Mouse (Mus musculus) heart, embryonic 13.5 days (tissue): ENCODE results near the gene Gpatch2. TPM values are rescaled to one million over a fixed set of nuclear protein-coding genes. Genes with fewer than 3 reads are reported as not detected.
A peak's percentile ranks its signal among the peaks of the same experiment; 100 is the strongest.

Experiments used
- ATAC-seq: fragments of 200-750 bp; cut with Nextera tagmentation; 2 replicates; pipeline ENCODE4 v1.8.0; 2017; ENCODE audit warnings: moderate TSS enrichment; ENCODE audit not compliant: insufficient number of reproducible peaks, low FRiP score, low TSS enrichment; ENCODE audit errors: extremely low read depth
- H3K27ac ChIP-seq: fragments of 300-500 bp; sonication (generic); replicated peaks from 2 replicates; pipeline ENCODE4 v1.5.1; 2015; ENCODE audit warnings: moderate library complexity, mild to moderate bottlenecking, inconsistent platforms
- H3K27me3 ChIP-seq: fragments of 300-500 bp; sonication (generic); replicated peaks from 2 replicates; pipeline ENCODE4 v1.6.1; 2015; ENCODE audit warnings: mild to moderate bottlenecking, inconsistent platforms
- H3K36me3 ChIP-seq: fragments of 300-500 bp; sonication (generic); 2 replicates; pipeline ENCODE4 v1.6.1; 2015; ENCODE audit warnings: mild to moderate bottlenecking, inconsistent platforms
- H3K4me1 ChIP-seq: fragments of 300-500 bp; sonication (generic); 2 replicates; pipeline ENCODE4 v1.6.1; 2015; ENCODE audit warnings: inconsistent platforms
- H3K4me2 ChIP-seq: fragments of 300-500 bp; sonication (generic); 2 replicates; pipeline ENCODE4 v1.6.1; 2015; ENCODE audit warnings: inconsistent platforms, mild to moderate bottlenecking, moderate library complexity
- H3K4me3 ChIP-seq: fragments of 300-500 bp; sonication (generic); 2 replicates; pipeline ENCODE4 v1.5.1; 2015; ENCODE audit warnings: moderate library complexity, mild to moderate bottlenecking, inconsistent platforms
- H3K9ac ChIP-seq: fragments of 300-500 bp; sonication (generic); 2 replicates; pipeline ENCODE4 v1.6.1; 2015; ENCODE audit warnings: inconsistent platforms, mild to moderate bottlenecking, moderate library complexity
- H3K9me3 ChIP-seq: fragments of 300-500 bp; sonication (generic); 2 replicates; pipeline ENCODE4 v1.6.1; 2016; ENCODE audit warnings: inconsistent platforms
- WGBS: fragments of 180-500 bp; shearing (Covaris S2); methylation state at CpG from one replicate; pipeline ENCODE4 v1.1.7; 2015; ENCODE audit warnings: mixed read lengths; 5-methylcytosine and 5-hydroxymethylcytosine counted together
- polyA plus RNA-seq: library from polyadenylated mRNA; unstranded; fragments of >200 nt; fragmentation: Nextera tagmentation; extraction: Ambion mirVana; gene quantifications from 2 replicates; pipeline ENCODE4 v1.2.1, GENCODE M21; 2015

Gpatch2 gene
- polyA plus RNA-seq, result 10.3 and 10.4 TPM in 2 replicates

DNA sequence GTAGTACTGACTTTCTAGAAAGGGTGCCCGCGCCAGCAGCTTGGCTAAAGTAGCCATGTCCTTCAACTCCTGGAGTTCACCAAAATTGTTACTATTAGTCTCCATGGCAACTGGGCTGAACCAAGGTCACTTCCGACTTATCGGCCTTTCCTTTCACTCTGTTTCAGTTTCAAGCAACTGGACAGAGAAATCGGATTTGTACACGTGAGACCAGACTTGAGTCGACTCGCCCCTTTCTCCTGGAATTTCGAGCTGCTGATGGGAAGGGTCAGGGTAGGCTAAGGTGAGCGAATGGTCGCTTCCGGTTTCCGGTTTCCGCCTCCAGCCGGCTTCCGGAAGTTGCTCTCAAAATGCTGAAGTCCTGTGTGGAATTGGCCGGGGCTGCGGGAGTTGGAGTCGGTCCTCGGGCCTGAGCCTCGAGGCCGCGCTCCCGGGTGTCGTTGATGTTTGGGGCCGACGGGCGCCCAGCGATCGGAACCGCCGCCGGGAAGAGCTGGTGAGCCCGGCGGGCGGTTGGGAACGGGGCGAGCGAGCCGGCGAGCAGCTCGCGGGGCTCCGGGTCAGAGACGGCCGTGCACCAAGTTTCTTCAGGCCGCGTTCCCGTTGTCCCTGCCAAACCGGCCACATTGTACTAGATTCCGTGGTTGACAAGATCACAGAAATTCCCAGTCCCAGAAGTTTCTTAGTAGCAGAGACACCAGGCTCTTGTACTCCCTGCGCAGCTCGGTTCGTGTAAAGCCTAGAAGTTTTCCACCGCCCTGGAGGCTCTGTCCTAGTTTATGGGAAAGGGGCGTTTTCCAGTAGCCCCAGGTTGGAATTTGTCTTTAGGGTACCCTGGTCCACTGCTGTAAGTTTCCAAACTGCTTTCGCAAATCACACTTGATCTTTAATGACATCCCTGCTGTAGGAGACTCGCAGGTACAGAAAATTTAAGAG lies at the start of gene Gpatch2, which contains the start of gene Spata17:
Gene Gpatch2 (plus strand): TSS at position 328 of the 936 bp plus-strand sequence.
Gene Spata17 (minus strand): TSS at position 285 of the 936 bp plus-strand sequence.
- peak within 1 kb of the TSS; percentile 93 for H3K9ac ChIP-seq
- H3K4me3 ChIP-seq, result peak within 1 kb of the TSS; percentile 85
- 1% methylated on average over 58 of the region's 58 CpGs for WGBS
- H3K36me3 ChIP-seq, result 0 out of 2 replicates have a peak, but pooled peaks cover 3% of the 10 kb centered on the region
- H3K9me3 ChIP-seq, result no peaks in the 10 kb centered on the region
- H3K27ac ChIP-seq, result peak within 1 kb of the TSS; percentile 76
- H3K27me3 ChIP-seq, result no peaks in the 10 kb centered on the region
- peak; percentile 74 for ATAC-seq
- H3K4me1 ChIP-seq, result peaks cover 6% of the 10 kb centered on the region
- peak within 1 kb of the TSS; percentile 79 for H3K4me2 ChIP-seq

DNA sequence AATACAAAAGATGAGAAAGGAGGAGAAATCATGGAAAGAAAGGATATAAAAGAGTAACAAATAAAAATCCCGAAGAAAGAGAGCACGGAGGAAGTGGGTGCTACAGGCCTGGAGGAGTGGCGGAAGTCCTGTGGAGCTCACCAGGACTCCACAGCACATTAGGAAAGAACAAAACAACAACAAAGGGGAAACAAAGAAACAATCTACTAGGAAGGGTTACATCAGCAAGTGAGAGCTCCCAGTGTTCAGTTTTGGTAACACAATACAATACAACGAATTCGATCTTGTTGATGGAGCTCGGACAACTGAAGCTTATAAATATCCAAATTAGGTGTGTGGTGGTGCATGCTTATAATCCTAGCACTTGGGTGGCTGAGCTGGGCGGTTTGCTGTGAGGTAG lies 45.7 kb upstream of the Gpatch2 start:
- H3K36me3 ChIP-seq, result no peaks in the 10 kb centered on the region
- H3K4me1 ChIP-seq, result no peaks in the 10 kb centered on the region
- H3K27ac ChIP-seq, result no peak overlapping the region
- no peak for ATAC-seq
- H3K4me2 ChIP-seq, result no peak overlapping the region
- WGBS, result 70% methylated on average over 7 of the region's 7 CpGs
- no peak overlapping the region for H3K9ac ChIP-seq
- no peaks in the 10 kb centered on the region for H3K27me3 ChIP-seq
- H3K4me3 ChIP-seq, result no peak overlapping the region
- no peaks in the 10 kb centered on the region for H3K9me3 ChIP-seq

DNA sequence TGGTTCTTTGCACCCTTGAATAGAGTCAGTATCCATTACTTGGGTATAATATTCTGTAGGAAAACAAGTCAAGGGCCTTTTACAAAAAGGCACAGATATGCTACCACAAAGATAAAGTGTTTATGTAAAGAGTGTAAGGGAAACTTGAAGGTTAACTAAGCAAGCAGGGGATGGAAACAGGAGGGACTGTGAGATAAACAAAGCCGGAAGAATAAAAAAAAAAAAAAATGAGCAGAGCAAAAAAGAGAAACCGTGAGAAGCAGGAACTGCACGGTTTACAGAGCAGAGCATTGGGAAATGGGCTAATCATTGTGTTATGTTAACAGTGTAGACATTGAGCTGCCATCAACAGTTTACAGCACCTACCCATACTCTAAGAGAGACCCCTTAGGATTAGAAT lies 44.9 kb upstream of the Gpatch2 start:
- no peak overlapping the region for H3K4me2 ChIP-seq
- H3K9me3 ChIP-seq, result no peaks in the 10 kb centered on the region
- no peaks in the 10 kb centered on the region for H3K27me3 ChIP-seq
- whole genome bisulfite sequencing, result 58% methylated on average over 3 of the region's 3 CpGs
- H3K36me3 ChIP-seq, result no peaks in the 10 kb centered on the region
- no peak overlapping the region for H3K4me3 ChIP-seq
- H3K9ac ChIP-seq, result no peak overlapping the region
- no peak overlapping the region for H3K27ac ChIP-seq
- no peaks in the 10 kb centered on the region for H3K4me1 ChIP-seq
- no peak for ATAC-seq

DNA sequence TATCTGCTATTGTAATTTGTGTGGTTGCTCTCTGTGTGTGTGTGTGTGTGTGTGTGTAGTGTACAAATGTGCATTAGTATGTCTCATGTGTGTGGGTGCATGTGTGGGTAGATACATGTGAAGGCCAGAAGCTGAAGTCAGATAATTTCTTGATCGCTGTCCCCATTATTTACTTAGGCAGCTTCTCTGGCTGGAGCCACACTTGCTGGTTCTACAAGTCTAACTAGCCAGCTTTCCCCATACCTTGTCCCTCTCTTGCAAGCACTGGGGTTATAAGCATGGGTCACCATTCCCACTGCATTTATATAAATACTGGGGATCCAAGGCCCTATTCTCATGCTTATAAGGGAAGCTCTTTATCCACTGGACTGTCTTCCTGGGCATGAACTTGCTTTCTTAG lies 39.3 kb upstream of the Gpatch2 start:
- Histone ChIP-seq H3K27ac (no peak overlapping the region), H3K4me2 (no peak overlapping the region), H3K9me3 (no peaks in the 10 kb centered on the region; the same call in 1 of the 2 replicates), H3K27me3 (no peaks in the 10 kb centered on the region), H3K9ac (no peak overlapping the region), H3K4me3 (no peak overlapping the region), H3K36me3 (no peaks in the 10 kb centered on the region), H3K4me1 (peaks cover 5% of the 10 kb centered on the region; the same call in 1 of the 2 replicates)
- 78% methylated on average over 1 of the region's 1 CpGs for WGBS
- ATAC-seq, result no peak

DNA sequence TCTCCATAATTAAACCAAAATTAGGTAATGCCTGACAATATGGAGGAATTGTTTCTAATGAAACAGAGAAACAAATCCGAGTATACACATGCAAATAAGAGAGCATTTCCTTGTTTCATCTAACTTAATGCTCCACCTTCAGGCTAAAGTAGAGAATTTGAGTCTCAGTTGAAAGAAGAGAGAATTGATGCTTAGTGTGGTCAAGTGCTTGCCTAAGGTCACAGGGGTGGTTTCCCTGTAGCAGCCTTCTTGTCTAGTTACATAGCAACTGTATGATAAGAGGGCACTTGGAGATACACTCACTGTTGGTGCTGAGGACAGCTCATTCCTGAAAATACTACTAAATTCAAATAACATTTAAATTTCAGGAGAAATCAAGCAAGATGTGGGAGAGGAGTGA lies 36.8 kb upstream of the Gpatch2 start:
- no peak for ATAC-seq
- Histone ChIP-seq H3K4me3 (no peak overlapping the region), H3K36me3 (no peaks in the 10 kb centered on the region)

DNA sequence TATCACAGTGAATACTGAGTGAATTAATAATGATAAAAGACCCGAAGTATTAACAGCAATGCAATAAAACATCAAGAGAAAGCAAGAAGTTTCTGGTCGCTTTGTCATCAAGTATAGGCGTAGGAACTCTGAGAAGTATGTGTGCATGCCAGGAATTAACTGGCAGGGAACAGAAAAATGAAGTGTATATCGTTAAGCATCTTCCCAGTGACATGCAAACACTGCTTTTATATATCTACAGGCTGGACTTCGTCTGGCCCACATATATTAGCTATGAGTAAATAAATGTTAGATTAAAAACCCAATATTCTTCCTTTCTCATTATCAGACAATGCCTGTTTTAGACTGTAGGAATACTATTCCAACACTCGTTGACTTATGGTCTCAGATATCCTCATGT lies 9.8 kb upstream of the Gpatch2 start:
- Histone ChIP-seq H3K36me3 (no peaks in the 10 kb centered on the region), H3K9me3 (no peaks in the 10 kb centered on the region), H3K4me3 (no peak overlapping the region), H3K27ac (no peak overlapping the region), H3K9ac (no peak overlapping the region), H3K4me1 (no peaks in the 10 kb centered on the region), H3K27me3 (no peaks in the 10 kb centered on the region), H3K4me2 (no peak overlapping the region)
- WGBS, result 71% methylated on average over 6 of the region's 6 CpGs
- ATAC-seq, result no peak

More for the DNA sequence above, 36.8 kb upstream of the Gpatch2 start:
- Histone ChIP-seq H3K27ac (no peak overlapping the region), H3K27me3 (no peaks in the 10 kb centered on the region), H3K9me3 (no peaks in the 10 kb centered on the region; the same call in 1 of the 2 replicates), H3K4me1 (peaks cover 5% of the 10 kb centered on the region; the same call in 1 of the 2 replicates), H3K4me2 (no peak overlapping the region), H3K9ac (no peak overlapping the region)
- 53% methylated on average over 1 of the region's 1 CpGs for WGBS

DNA sequence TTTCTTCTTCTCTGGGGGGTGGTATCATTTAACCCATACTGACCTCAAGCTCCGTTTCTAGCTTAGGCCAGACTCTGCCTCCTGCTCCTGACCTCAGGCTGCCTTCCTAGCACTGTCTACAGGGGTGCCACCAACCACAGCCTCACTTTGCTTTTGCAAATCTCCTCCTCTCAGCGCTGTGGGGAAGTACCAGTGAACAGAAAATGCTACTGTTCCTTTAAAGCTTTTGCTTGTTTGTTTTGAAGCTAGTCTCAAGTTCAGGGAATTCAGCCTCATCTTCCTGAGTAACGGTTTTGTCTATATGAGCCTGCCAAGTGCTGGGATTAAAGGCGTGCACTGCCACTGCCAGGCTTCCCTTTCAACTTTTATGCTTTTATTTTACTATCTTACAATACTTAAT lies 5.8 kb upstream of the Gpatch2 start:
- Histone ChIP-seq H3K36me3 (no peaks in the 10 kb centered on the region), H3K9me3 (no peaks in the 10 kb centered on the region), H3K4me2 (no peak overlapping the region), H3K27ac (no peak overlapping the region), H3K4me1 (no peaks in the 10 kb centered on the region), H3K4me3 (no peak overlapping the region), H3K9ac (no peak overlapping the region), H3K27me3 (no peaks in the 10 kb centered on the region)
- ATAC-seq, result no peak
- 53% methylated on average over 4 of the region's 4 CpGs for WGBS

DNA sequence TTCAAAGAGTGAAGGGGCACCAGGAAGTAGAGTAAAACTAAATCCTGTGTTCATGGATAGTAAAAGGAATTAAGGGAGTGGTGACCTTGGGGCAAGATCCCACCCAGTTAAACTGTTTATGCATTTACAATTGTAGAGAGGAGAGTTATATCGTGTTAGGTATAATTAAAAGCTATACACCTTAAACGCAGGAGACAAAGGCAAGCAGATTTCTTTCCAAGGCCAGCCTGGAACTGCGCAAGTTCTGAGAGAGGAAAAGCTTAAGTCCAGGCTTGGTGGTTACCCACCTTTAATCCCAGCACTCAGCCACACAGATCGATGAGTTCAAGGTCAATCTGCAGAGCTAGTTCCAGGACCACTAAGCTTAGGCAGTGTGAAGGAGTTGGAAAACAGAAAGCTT lies 4.6 kb upstream of the Gpatch2 start:
- H3K4me3 ChIP-seq, result no peak overlapping the region
- H3K9me3 ChIP-seq, result no peaks in the 10 kb centered on the region
- H3K27ac ChIP-seq, result no peak overlapping the region
- H3K36me3 ChIP-seq, result no peaks in the 10 kb centered on the region
- H3K4me1 ChIP-seq, result 0 out of 2 replicates have a peak, but pooled peaks cover 2% of the 10 kb centered on the region
- WGBS, result 77% methylated on average over 4 of the region's 4 CpGs
- no peak for ATAC-seq
- H3K27me3 ChIP-seq, result no peaks in the 10 kb centered on the region
- H3K4me2 ChIP-seq, result no peak overlapping the region
- H3K9ac ChIP-seq, result no peak overlapping the region

DNA sequence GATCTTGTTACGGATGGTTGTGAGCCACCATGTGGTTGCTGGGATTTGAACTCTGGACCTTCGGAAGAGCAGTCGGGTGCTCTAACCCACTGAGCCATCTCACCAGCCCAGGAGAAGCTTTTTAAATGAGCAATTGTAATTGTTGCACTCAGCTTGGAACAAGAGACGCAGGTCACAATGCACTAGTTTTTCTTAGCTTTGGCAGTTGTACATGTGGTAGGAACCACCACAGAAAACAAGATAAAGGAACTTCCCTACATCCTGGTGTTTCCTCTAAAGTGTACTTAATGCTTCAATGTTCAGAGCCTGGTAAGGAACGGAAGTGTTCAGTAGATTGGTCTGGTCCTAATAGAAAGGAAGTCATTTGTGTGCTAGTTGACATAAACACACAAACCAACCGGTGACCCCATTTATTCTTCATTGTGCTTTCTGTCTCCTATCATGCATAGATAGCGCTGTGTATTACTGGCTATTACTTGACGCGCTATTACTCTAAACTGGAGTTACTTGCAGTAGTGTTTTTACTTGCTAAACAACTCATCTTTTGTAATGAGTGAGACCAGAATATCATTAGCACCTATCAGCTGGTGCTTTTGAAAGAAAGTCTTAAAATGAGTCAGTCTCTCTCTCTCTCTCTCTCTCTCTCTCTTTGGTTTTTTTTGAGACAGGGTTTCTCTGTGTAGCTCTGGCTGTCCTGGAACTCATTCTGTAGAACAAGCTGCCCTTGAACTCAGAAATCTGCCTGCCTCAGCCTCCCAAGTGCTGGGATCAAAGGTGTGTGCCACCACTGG lies 1.5 kb downstream of the Gpatch2 start:
- H3K9ac ChIP-seq, result no peak overlapping the region
- no peak for ATAC-seq
- H3K4me1 ChIP-seq, result peaks cover 6% of the 10 kb centered on the region
- no peaks in the 10 kb centered on the region for H3K9me3 ChIP-seq
- no peak overlapping the region for H3K27ac ChIP-seq
- no peaks in the 10 kb centered on the region for H3K27me3 ChIP-seq
- no peak overlapping the region for H3K4me3 ChIP-seq
- peaks cover 8% of the 10 kb centered on the region; the same call in 1 of the 2 replicates for H3K36me3 ChIP-seq
- WGBS, result 82% methylated on average over 9 of the region's 9 CpGs
- no peak overlapping the region; the same call in 1 of the 2 replicates for H3K4me2 ChIP-seq

DNA sequence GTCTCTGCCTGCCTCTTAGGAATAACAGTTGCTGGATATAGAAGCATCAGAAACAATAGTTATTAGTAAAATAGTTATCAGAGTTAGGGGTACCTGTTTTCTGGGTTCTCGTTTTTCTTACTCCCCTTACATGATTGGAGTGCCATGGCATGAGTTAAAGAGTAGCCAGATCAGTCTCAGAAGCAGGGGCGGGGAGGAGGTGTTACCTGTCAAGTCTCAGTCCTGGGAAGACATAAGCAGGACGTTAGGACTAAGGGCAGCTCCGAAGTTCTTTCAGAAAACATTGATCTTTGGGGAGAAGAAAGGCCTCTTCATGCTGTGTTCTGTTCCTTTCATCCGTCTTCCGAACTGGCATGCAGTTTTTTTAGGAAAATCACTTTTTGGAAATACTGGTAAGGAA lies 5.4 kb downstream of the Gpatch2 start:
- no peaks in the 10 kb centered on the region for H3K9me3 ChIP-seq
- peaks cover 6% of the 10 kb centered on the region for H3K4me1 ChIP-seq
- H3K4me2 ChIP-seq, result no peak overlapping the region
- no peak overlapping the region for H3K9ac ChIP-seq
- H3K27me3 ChIP-seq, result no peaks in the 10 kb centered on the region
- no peak overlapping the region for H3K27ac ChIP-seq
- H3K4me3 ChIP-seq, result no peak overlapping the region
- ATAC-seq, result no peak
- WGBS, result 66% methylated on average over 6 of the region's 6 CpGs
- peaks cover 18% of the 10 kb centered on the region for H3K36me3 ChIP-seq

DNA sequence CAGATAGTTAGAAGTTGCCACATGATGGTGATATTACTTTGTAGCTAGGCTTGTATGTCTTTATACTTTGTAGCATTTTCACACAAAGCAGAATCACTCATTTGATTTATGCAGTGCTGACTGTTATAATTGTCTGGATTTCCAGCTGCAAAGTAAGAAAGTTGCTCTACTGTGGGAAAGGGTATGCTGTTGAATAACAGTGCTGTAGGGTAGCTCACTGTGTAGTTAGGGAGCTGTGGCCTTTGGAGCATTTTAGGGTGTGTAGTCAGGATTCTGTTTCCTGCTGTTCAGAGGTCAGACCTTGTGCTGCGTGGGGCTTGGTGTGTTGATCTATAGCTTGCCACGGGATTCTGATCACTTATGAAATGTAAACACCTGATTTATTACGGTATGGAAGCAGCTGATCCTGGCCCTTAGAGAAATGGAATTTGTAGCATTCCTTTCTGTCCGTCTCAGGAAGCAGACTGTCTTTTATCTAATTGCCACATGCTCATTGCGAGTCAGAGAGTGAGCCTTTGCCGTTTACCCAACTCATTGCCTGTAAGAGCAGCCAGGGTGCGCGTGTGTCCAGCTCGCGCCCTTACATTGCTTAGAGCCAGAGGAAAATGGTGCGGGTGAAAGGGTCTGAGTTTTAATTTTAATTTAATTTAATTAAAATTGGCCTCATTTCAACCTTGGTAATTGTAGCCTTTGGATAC lies 11.2 kb downstream of the Gpatch2 start:
- Histone ChIP-seq H3K9ac (0 out of 2 replicates have a peak overlapping the region, but pooled peaks have one; percentile 47), H3K4me1 (peaks cover 32% of the 10 kb centered on the region), H3K4me3 (no peak overlapping the region), H3K27me3 (no peaks in the 10 kb centered on the region), H3K9me3 (no peaks in the 10 kb centered on the region), H3K27ac (peak overlapping the region; percentile 63), H3K4me2 (peak overlapping the region; percentile 19), H3K36me3 (peaks cover 33% of the 10 kb centered on the region)
- no peak for ATAC-seq
- WGBS, result 41% methylated on average over 11 of the region's 11 CpGs
